Mouse (Mus musculus) layer of hippocampus, adult 18-20 months (tissue): Measurements from ENCODE around the gene Pxn. TPM values are rescaled to one million over a fixed set of nuclear protein-coding genes. Genes with fewer than 3 reads are reported as not detected.

Experiments used
- DNase-seq, 2 experiments: peaks; one replicate each; pipeline ENCODE4 v3.0.0; 2022; ENCODE audit warnings: low spot score in 2 of 2
- total RNA-seq, 2 experiments: library from RNA; stranded (reverse); gene quantifications; 2 replicates each; pipeline ENCODE4 v1.2.3; 2021

Gene Pxn
- total RNA-seq, 2 experiments from 2014 or later = 34.5 to 42.3 TPM

- DNase-seq = no peak
These were observed 18.9 kb downstream of the Pxn start for GRCm38 (mm10) chr5:115525416-115525815.

DNA sequence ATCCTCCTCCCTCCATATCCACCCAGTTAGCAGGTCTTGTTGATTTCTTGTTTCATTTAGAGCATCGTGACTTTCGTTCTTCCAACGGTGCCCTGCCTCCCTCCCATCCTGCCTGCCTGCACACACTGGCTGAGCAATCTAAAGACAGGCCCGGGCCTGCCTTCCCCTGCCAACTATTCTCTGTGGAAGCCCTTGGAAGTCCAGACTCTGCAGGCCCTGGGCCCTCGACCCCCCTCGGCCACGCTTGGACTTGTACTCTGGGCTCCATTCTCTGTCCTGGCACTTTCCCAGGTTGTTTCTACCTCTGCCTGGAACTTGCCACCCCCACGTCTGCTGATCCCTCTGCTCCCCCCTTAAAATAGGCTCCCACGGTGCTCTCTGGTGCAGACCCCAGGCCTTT is 19.5 kb downstream of the Pxn start:
- no peak for DNase-seq

DNA sequence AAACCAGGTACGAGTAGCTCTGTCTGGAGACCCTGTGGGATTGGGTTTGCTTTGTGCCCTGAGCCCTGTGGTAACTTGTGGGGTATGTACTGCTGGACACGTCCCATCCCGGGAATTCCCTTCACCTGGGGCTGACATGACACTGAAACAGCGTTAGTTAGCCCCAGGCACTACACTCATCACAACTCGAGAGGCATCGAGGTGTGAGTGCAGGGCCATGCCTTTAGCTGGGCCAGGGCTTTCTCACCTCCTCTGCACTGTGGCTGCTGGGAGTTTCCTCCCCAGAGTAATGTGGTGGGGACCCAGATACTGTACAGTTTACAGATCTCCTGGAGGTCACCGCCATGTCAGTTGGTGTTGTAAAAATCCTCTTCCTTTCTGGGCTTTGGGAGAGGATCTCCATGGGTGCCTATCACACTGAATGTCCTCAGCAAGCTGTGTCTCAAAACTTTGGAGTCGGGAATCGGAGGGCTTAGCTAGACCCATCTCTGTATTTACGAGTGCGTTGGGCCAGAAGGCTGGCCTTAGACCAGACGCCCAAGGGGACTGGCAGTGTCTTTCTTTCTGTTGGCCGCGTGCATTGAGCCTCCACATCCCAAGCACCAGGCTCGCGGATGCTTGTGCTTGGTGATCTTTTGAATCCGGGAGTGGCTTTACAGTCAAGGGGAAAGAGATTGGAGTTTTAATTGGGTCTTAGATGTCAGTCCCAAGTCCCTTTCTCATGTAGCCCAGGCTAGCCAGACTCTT is 20.2 kb downstream of the Pxn start:
- no peak for DNase-seq

DNA sequence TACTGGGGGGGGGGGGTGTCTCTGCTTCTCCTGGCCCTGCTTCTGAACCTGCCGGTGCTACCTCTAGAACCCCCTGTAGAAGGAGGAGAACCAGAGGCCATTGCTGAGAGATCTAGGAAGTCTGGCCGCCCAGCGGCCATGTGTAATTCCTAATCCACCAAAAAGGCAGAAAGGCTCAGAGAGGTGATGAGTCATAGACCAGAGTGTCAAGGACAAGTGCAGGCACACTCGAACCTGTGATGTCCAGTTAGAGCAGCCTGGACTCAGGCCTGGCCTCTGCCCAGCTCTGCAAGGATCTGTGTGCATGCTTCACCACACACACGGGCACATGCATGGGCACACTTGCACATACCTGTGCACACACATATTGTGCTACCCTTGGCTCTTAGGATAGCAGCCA is 21.7 kb downstream of the Pxn start:
- no peak for DNase-seq

- no peak for DNase-seq
These were observed 22.9 kb downstream of the Pxn start for GRCm38 (mm10) chr5:115529364-115529741.

DNA sequence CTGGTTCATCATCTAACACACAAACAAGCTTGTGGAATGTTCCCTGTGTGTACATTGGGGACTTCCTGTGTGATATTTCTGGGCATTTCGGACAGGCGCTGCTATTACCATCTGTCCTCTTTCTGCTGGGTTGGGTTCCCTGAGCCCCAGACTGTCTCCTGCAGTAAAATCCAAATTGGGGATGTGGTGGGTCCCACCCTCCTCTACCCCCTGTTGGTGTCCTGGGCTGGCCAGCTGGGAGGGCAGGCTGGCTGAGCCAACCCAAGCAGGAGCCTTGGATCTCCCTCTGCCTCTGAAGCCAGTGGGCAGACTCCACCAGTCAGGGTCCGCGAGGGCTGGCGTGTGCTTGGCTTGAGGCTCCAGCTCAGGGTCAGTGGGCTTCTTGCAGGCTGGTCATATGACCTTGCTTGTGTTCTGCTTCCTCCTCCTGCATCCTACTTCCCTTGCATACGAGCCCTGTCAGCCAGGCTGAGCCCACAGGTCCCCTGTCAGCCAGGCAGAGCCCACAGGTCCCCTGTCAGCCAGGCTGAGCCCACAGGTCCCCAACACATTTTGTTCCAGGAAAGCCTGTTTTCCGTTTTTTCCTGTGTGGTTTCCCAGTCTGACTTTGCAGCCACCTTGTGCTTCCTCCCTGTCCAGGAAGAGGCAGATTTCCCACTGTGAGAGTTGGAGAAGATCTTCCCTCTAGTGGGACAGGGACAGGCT is 23.4 kb downstream of the Pxn start:
- no peak for DNase-seq

- peak in 1 of 2 experiments; percentile 51 for DNase-seq
These were observed 24.0 kb downstream of the Pxn start for GRCm38 (mm10) chr5:115530447-115530809.

GRCm38 (mm10) chr5:115531671-115532270 is 25.3 kb downstream of the Pxn start:
- DNase-seq = peak in 1 of 2 experiments; percentile 65

- DNase-seq = no peak
These were observed 27.8 kb downstream of the Pxn start for GRCm38 (mm10) chr5:115534290-115534731.

DNA sequence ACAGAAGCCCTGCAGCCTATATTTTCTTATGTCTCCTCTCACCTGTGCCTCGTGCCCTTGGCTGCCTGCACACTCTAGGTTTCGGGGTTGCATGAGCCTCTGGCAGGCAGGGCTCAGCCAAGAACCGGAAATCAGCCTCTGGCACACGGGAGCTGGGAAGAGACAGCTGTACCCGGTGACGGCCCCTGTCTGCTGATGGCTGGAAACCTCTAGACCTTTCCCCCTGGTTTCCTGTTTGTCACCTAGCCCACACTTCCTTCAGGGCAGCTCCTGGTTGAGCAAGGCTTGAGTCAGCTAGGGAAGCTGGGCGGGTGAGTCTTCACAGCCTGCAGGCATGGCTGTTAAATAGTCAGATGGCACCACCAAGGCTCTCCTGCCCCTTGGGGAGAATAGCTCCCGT is 28.4 kb downstream of the Pxn start:
- no peak for DNase-seq

DNA sequence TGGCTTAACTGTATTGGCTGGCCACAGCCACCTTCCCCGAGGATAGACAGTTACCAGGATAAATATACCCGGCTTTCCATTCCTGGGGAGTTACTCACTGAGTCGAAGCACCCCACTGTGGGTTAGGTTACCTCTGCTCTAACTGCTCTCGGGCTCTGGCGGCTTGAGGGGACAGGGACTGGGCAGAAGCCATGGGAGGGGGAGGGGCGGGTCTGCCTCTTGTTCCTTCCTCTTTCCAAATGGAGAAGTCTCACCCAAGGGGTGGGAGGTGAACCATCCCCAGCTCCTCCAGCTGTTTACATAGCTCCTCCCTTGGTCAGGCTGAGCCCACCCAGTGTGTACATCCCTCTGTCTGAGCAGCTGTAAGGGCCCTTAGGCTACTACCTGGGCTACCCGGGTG is 29.2 kb downstream of the Pxn start:
- no peak for DNase-seq

- DNase-seq = no peak
These were observed 31.7 kb downstream of the Pxn start for GRCm38 (mm10) chr5:115538017-115538692.

- DNase-seq = peak; percentile 76 to 97
These were observed 32.2 kb downstream of the Pxn start for GRCm38 (mm10) chr5:115538693-115539043.

DNA sequence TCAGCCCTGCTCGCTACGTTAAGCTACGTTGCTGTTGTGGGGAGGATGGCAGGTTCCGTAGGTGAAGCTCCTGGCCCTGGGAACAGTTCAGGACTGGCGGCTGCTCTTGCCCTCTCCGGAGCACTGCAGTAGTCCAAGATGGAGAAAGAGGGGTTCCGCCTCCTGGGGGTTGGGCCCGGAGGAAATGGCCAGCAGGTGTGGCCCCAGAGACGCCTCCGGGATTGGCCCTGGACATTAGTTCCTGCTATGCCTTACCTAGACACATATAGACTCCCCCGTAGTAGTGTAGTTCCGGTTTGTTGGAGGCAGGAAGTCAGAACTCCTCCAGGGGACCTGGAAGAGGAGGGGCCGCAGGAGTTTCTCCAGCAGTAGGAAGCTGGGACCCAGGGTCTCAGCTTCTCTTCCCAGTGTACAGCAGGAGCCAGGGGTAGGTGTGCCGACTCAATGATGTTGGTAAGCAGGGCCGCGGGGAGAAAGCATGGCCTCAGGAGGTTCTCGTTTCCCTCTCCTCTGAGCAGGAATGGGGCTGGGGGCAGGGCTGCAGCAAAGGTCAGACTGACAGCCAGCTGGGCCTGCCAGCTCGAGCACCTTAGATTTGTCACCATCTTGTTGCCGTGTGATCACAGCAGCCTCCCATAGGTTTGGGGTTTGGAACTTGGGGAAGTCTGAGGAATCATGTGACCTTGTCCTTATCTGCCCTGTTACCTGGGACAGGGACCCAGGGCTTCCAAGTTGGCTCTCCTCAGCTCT is 36.3 kb downstream of the Pxn start:
- DNase-seq = no peak

DNA sequence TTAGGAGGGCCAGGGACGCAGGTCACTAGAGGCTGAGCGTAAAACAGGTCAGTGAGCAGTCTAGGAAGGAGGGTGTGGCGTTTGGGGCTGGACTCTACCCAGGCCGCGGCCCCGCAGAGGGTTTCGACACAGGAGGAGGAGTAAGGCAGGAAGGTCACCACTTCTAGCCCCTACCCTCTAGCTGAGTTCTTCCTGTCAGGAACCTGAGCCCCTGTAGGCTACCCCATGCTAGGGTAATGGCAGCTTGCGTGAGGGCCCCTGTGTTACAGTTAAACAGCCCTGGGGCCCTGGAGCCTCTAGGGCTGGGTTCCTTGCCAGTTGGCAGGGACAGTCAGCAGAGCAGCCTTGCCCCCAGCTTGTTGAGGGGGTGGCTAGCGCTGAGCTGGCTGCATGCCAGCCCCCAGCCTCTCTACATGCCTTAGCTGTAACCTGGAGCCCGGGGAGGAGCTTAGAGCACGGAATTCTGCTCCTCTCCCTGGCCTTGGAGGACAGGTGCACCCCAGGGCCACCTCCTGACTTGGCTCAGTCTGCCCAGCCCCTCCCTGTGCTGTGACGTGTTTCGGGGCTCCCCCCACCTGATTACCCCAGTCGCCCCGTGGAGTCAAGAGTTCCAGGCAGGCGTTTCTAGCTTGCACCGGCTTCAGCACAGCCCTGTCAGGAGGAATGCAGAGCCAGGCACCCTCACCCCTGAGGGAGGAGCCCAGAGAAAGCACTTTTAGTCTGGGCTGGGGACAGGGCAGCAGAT is 37.2 kb downstream of the Pxn start:
- peak; percentile 60 to 83 for DNase-seq

GRCm38 (mm10) chr5:115544655-115545185 is 38.2 kb downstream of the Pxn start:
- no peak for DNase-seq

- peak in 1 of 2 experiments; percentile 39 for DNase-seq
These were observed 39.2 kb downstream of the Pxn start for GRCm38 (mm10) chr5:115545636-115546035.

- no peak for DNase-seq
These were observed 40.1 kb downstream of the Pxn start for GRCm38 (mm10) chr5:115546536-115546935.

DNA sequence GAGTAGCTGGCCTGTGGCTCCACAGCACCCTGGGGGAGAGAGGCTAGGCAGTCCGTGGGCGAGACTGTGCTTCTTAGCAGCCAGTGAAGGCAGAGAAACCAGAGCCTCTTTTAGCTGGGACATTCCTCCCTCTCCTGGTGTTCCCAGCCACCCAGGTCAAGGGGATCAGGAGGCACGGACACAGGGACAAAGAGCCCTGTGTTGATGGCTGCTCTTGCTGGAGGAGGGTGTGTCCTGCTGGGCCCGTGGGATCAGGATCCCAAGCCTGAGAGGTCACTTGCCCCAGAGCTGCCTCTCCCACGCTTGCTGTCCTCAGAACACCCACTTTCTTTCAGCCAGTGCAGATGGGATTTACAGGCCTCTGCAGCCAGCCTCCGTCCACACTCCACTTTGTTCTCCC is 40.5 kb downstream of the Pxn start:
- DNase-seq = no peak

- no peak for DNase-seq
These were observed 40.9 kb downstream of the Pxn start for GRCm38 (mm10) chr5:115547421-115547820.
